Mouse (Mus musculus): Measurements from ENCODE around the gene Creg1.

Gene Creg1

DNA sequence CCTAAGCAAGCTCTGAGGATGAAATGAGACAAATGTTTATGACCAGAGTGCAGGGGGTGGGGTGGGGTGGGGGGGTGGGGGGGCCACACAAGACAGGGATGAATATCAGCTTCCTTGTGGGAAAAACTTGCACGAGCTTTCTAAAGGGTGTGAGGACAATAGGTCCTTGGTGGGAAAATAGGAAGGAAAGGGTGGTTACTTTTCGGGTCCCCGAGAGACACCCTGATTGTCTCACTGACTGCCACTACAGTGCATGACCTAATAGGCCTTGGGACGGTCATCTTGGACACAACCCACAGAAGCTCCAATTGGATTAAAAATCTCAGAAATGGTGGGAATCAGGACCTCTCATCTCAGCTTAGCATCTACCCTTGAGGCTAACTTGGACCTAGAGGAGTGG is 55.6 kb downstream of the Creg1 start:
- Histone ChIP-seq H3K36me3 (ENCODE audit: insufficient read depth, low read length) (no peaks in the 10 kb centered on the region), H3K4me1 (replicated peaks; ENCODE audit: low read depth, low read length) (peaks cover 14% of the 10 kb centered on the region), H3K27me3 (ENCODE audit: insufficient read depth, low read length) (peaks cover 48% of the 10 kb centered on the region), H3K4me3 (replicated peaks; ENCODE audit: low read length) (no peak overlapping the region), H3K9me3 (ENCODE audit: low read length) (no peaks in the 10 kb centered on the region)
- TF ChIP-seq NANOG (IDR thresholded peaks at IDR 0.05; ENCODE audit: borderline replicate concordance, low read length) (no peak), POU5F1 (IDR thresholded peaks at IDR 0.05; ENCODE audit: borderline replicate concordance, low read length) (no peak), CTCF (conservative IDR thresholded peaks at IDR 0.05; ENCODE audit: low read length) (no peak)

DNA sequence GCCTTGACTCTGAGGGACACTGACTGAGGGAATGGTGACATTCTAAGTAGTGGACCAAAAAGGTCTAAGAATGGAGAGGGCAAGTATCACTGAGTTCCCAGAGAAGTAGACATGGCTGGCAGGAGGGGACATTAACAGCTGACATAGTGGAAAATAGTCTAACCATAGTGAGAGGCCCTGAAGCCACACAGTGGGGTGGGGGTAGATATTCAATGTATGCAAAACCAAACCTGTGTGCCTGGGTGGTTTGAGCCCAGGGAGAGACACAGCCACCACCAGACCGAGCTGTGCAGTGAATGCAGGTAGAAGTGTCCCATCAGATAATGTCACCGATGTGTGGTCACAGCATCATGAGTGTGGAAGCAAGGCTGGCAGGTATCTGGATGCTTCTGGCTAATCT is 58.5 kb downstream of the Creg1 start:
- no peaks in the 10 kb centered on the region for H3K36me3 ChIP-seq (ENCODE audit: insufficient read depth, low read length)
- H3K9me3 ChIP-seq (ENCODE audit: low read length), result no peaks in the 10 kb centered on the region
- no peak overlapping the region for H3K4me3 ChIP-seq (replicated peaks; ENCODE audit: low read length)
- H3K27me3 ChIP-seq (ENCODE audit: insufficient read depth, low read length), result peaks cover 25% of the 10 kb centered on the region
- no peaks in the 10 kb centered on the region for H3K4me1 ChIP-seq (replicated peaks; ENCODE audit: low read depth, low read length)
- no peak for TF ChIP-seq CTCF (conservative IDR thresholded peaks at IDR 0.05; ENCODE audit: low read length)
